Comparison of ENCODE assay signal across 24 mouse cellular contexts in genomic region chr3:52842866-52843425, GRCm38 (mm10).
DNase-seq lines count a peak whose midpoint lies in the region; ATAC-seq and TF ChIP-seq lines count a peak whose summit lies in the region.
"Had no signal": no experiment of that assay in that cellular context is flagged by ENCODE, and none has a peak within 500 bp of the region (broad histone marks: within the 10 kb centered on the region; RNA-seq: fewer than 3 reads in every experiment).

No protein-coding gene starts in this region.

- DNase-seq in midbrain, embryonic 11.5 days (ENCODE audit: low spot score, missing footprints) = peak; percentile 76
- DNase-seq in midbrain, postnatal 0 days (ENCODE audit: low spot score) = no peak
- peak; percentile 62 for DNase-seq in A20 (ENCODE audit: low read depth, low spot score)
- peak; percentile 42 for DNase-seq in CD4-positive helper T cell, adult 2 months (ENCODE audit: low read depth, low spot score)
- peak; percentile 72 for DNase-seq in induced T-regulatory cell, adult 2 months (ENCODE audit: low read depth)
- DNase-seq in adrenal gland, adult 18-20 months (ENCODE audit: low spot score in 2 of 2) = no peak
- no peak for DNase-seq in left cerebral cortex, adult 2 months (ENCODE audit: extremely low spot score in 1 of 2, low spot score in 2 of 2)
- DNase-seq: adrenal gland, adult 2 months; adrenal gland, postnatal 14 days; cerebellum, adult 18-20 months; cerebellum, adult 9-10 months; cerebellum, postnatal 14 days; gastrocnemius, postnatal 10 days; gastrocnemius, postnatal 36 days; heart, adult 2 months; heart, postnatal 14 days; heart, postnatal 4 days had no signal

- TF ChIP-seq CTCF in midbrain, postnatal 0 days (IDR thresholded peaks at IDR 0.05) = no peak
- TF ChIP-seq CTCF in left cerebral cortex, adult 2 months (IDR thresholded peaks at IDR 0.05) = no peak

- no peak overlapping the region for H3K4me2 ChIP-seq in midbrain, embryonic 11.5 days
- H3K4me2 ChIP-seq in midbrain, postnatal 0 days (ENCODE audit: low read depth, low read length, poor library complexity, severe bottlenecking) = no peak overlapping the region
- H3K4me2 ChIP-seq: forebrain, embryonic 13.5 days; heart, embryonic 13.5 days; hindbrain, embryonic 14.5 days had no signal

- no peak overlapping the region for H3K27ac ChIP-seq in midbrain, embryonic 11.5 days (ENCODE audit: low read depth, low read length)
- no peak overlapping the region for H3K27ac ChIP-seq in midbrain, postnatal 0 days (ENCODE audit: low read depth, low read length)
- H3K27ac ChIP-seq in left cerebral cortex, adult 2 months = no peak overlapping the region
- H3K27ac ChIP-seq: forebrain, embryonic 10.5 days; forebrain, embryonic 13.5 days; heart, adult 2 months; heart, embryonic 10.5 days; heart, embryonic 13.5 days; hindbrain, embryonic 14.5 days; hindbrain, postnatal 0 days had no signal

- ATAC-seq in midbrain, embryonic 11.5 days (ENCODE audit: low FRiP score) = no peak
- ATAC-seq in midbrain, postnatal 0 days (ENCODE audit: low FRiP score) = no peak
- ATAC-seq: forebrain, embryonic 13.5 days; forebrain, embryonic 16.5 days; hindbrain, postnatal 0 days had no signal

- H3K9me3 ChIP-seq in midbrain, embryonic 11.5 days (ENCODE audit: control insufficient read depth, low read length) = no peaks in the 10 kb centered on the region
- H3K9me3 ChIP-seq in midbrain, postnatal 0 days (ENCODE audit: low read length) = no peaks in the 10 kb centered on the region
- H3K9me3 ChIP-seq: forebrain, embryonic 10.5 days; forebrain, embryonic 13.5 days; heart, embryonic 10.5 days; heart, embryonic 13.5 days had no signal

- H3K9ac ChIP-seq in midbrain, embryonic 11.5 days (ENCODE audit: low read length) = no peak overlapping the region
- no peak overlapping the region for H3K9ac ChIP-seq in midbrain, postnatal 0 days (replicated peaks; ENCODE audit: low read length, poor library complexity, severe bottlenecking)
- H3K9ac ChIP-seq: forebrain, embryonic 13.5 days; heart, embryonic 13.5 days; hindbrain, embryonic 14.5 days had no signal

- H3K36me3 ChIP-seq in midbrain, embryonic 11.5 days (ENCODE audit: control insufficient read depth, insufficient read depth, low read length) = no peaks in the 10 kb centered on the region
- no peaks in the 10 kb centered on the region for H3K36me3 ChIP-seq in midbrain, postnatal 0 days (ENCODE audit: insufficient read depth, low read length)
- H3K36me3 ChIP-seq: forebrain, embryonic 10.5 days; heart, embryonic 10.5 days; heart, embryonic 13.5 days had no signal

- WGBS in midbrain, embryonic 11.5 days = 79% methylated on average over 10 of the region's 10 CpGs
- 67% methylated on average over 10 of the region's 10 CpGs for WGBS in midbrain, postnatal 0 days

- no peak overlapping the region for H3K4me3 ChIP-seq in midbrain, embryonic 11.5 days (ENCODE audit: low read depth, low read length)
- no peak overlapping the region for H3K4me3 ChIP-seq in midbrain, postnatal 0 days (ENCODE audit: low read depth, low read length)
- no peak overlapping the region for H3K4me3 ChIP-seq in left cerebral cortex, adult 2 months
- H3K4me3 ChIP-seq: forebrain, embryonic 10.5 days; forebrain, embryonic 13.5 days; heart, adult 2 months; heart, embryonic 10.5 days; heart, embryonic 13.5 days had no signal

- intact Hi-C loops in left cerebral cortex, adult 2 months (cut with DNase I) = no loop called here

- H3K27me3 ChIP-seq in midbrain, embryonic 11.5 days (ENCODE audit: control insufficient read depth, insufficient read depth, low read length) = no peaks in the 10 kb centered on the region
- H3K27me3 ChIP-seq in midbrain, postnatal 0 days (ENCODE audit: insufficient read depth, low read length) = no peaks in the 10 kb centered on the region
- H3K27me3 ChIP-seq: forebrain, embryonic 13.5 days; heart, embryonic 13.5 days had no signal

- peaks cover 7% of the 10 kb centered on the region; the same call in 1 of the 2 replicates for H3K4me1 ChIP-seq in midbrain, embryonic 11.5 days (ENCODE audit: control insufficient read depth, insufficient read depth, low read length)
- no peaks in the 10 kb centered on the region for H3K4me1 ChIP-seq in midbrain, postnatal 0 days (ENCODE audit: insufficient read depth, low read length)
- H3K4me1 ChIP-seq: forebrain, embryonic 13.5 days had no signal

Comparison
In these comparisons a context has a peak if more than half of its experiments do, and no peak if none do; other contexts are left out.
1. DNase-seq: peak in midbrain, embryonic 11.5 days (single experiment), A20 (single experiment), CD4-positive helper T cell, adult 2 months (single experiment) and induced T-regulatory cell, adult 2 months (single experiment); none in midbrain, postnatal 0 days (single experiment), adrenal gland, adult 18-20 months (0 of 2) and left cerebral cortex, adult 2 months (0 of 2).